Mouse (Mus musculus): Measurements from ENCODE around the gene Krtap5-3. TPM values are rescaled to one million over a fixed set of nuclear protein-coding genes. Genes with fewer than 3 reads are reported as not detected.
"Not testable (repeated sequence)": the region's sequence is repeated elsewhere in the genome, so short reads cannot be mapped to it uniquely, and the experiment has no call there.

The Krtap5-3 gene
- not detected in 2 replicates for polyA plus RNA-seq (2015; fragmentation: Nextera tagmentation; extraction: Ambion mirVana)

GRCm38 (mm10) chr7:142201064-142201463 is at the start of gene Krtap5-3:
Gene Krtap5-3 (plus strand): TSS chr7:142201364.
- Histone ChIP-seq H3K4me3 (replicated peaks) (no peak within 1 kb of the TSS), H3K27ac (replicated peaks) (no peak within 1 kb of the TSS), H3K9me3 (replicated peaks) (no peaks in the 10 kb centered on the region), H3K36me3 (no peaks in the 10 kb centered on the region), H3K4me1 (no peaks in the 10 kb centered on the region), H3K4me2 (no peak within 1 kb of the TSS), H3K27me3 (replicated peaks) (no peaks in the 10 kb centered on the region), H3K9ac (replicated peaks) (no peak within 1 kb of the TSS)
- 80% methylated on average over 1 of the region's 1 CpGs for WGBS
- ATAC-seq (ENCODE audit: low FRiP score): no peak

GRCm38 (mm10) chr7:142152191-142152590 is 49.0 kb upstream of the Krtap5-3 start:
- Histone ChIP-seq H3K9ac (replicated peaks) (no peak overlapping the region), H3K4me1 (no peaks in the 10 kb centered on the region), H3K9me3 (replicated peaks) (no peaks in the 10 kb centered on the region), H3K4me2 (no peak overlapping the region), H3K27me3 (replicated peaks) (no peaks in the 10 kb centered on the region), H3K36me3 (no peaks in the 10 kb centered on the region), H3K4me3 (replicated peaks) (no peak overlapping the region), H3K27ac (replicated peaks) (no peak overlapping the region)
- 88% methylated on average over 4 of the region's 4 CpGs for WGBS
- ATAC-seq (ENCODE audit: low FRiP score): no peak

GRCm38 (mm10) chr7:142155308-142155707 is 45.9 kb upstream of the Krtap5-3 start:
- WGBS: 68% methylated on average over 1 of the region's 1 CpGs
- no peaks in the 10 kb centered on the region for H3K36me3 ChIP-seq
- no peaks in the 10 kb centered on the region for H3K27me3 ChIP-seq (replicated peaks)
- no peaks in the 10 kb centered on the region for H3K9me3 ChIP-seq (replicated peaks)
- H3K4me1 ChIP-seq: no peaks in the 10 kb centered on the region
- H3K27ac ChIP-seq (replicated peaks): no peak overlapping the region
- H3K9ac ChIP-seq (replicated peaks): no peak overlapping the region
- no peak for ATAC-seq (ENCODE audit: low FRiP score)
- H3K4me3 ChIP-seq (replicated peaks): no peak overlapping the region
- H3K4me2 ChIP-seq: no peak overlapping the region

- H3K27ac ChIP-seq (replicated peaks); ATAC-seq (ENCODE audit: low FRiP score); H3K36me3 ChIP-seq; H3K9me3 ChIP-seq (replicated peaks); H3K4me3 ChIP-seq (replicated peaks); H3K4me2 ChIP-seq; H3K9ac ChIP-seq (replicated peaks); H3K4me1 ChIP-seq; H3K27me3 ChIP-seq (replicated peaks): not testable (repeated sequence)
- 65% methylated on average over 2 of the region's 2 CpGs for WGBS
Measured at GRCm38 (mm10) chr7:142157013-142157412, 44.2 kb upstream of the Krtap5-3 start, which contains the start of gene Gm29735. Gene Gm29735 (minus strand): TSS chr7:142157113.

- Histone ChIP-seq H3K4me2 (no peak overlapping the region), H3K9ac (replicated peaks) (no peak overlapping the region), H3K9me3 (replicated peaks) (no peaks in the 10 kb centered on the region), H3K4me3 (replicated peaks) (no peak overlapping the region), H3K27ac (replicated peaks) (no peak overlapping the region), H3K27me3 (replicated peaks) (no peaks in the 10 kb centered on the region), H3K36me3 (no peaks in the 10 kb centered on the region), H3K4me1 (no peaks in the 10 kb centered on the region)
- no peak for ATAC-seq (ENCODE audit: low FRiP score)
- WGBS: 93% methylated on average over 3 of the region's 3 CpGs
Measured at GRCm38 (mm10) chr7:142159366-142159765, 41.8 kb upstream of the Krtap5-3 start.

- not testable (repeated sequence) for H3K27ac ChIP-seq (replicated peaks); H3K9me3 ChIP-seq (replicated peaks); H3K9ac ChIP-seq (replicated peaks); H3K36me3 ChIP-seq; H3K4me3 ChIP-seq (replicated peaks); H3K4me1 ChIP-seq; H3K4me2 ChIP-seq; H3K27me3 ChIP-seq (replicated peaks); ATAC-seq (ENCODE audit: low FRiP score)
Measured at GRCm38 (mm10) chr7:142165639-142166038, 35.5 kb upstream of the Krtap5-3 start, which contains the start of gene Gm4553. Gene Gm4553 (minus strand): TSS chr7:142165739.

GRCm38 (mm10) chr7:142169836-142170235 is 31.3 kb upstream of the Krtap5-3 start:
- Histone ChIP-seq H3K9me3 (replicated peaks) (no peaks in the 10 kb centered on the region), H3K9ac (replicated peaks) (no peak overlapping the region), H3K4me2 (no peak overlapping the region), H3K36me3 (no peaks in the 10 kb centered on the region), H3K27me3 (replicated peaks) (no peaks in the 10 kb centered on the region), H3K4me3 (replicated peaks) (no peak overlapping the region), H3K4me1 (no peaks in the 10 kb centered on the region), H3K27ac (replicated peaks) (no peak overlapping the region)
- WGBS: 51% methylated on average over 3 of the region's 3 CpGs
- no peak for ATAC-seq (ENCODE audit: low FRiP score)

GRCm38 (mm10) chr7:142175905-142176304 is 25.3 kb upstream of the Krtap5-3 start, which contains the start of gene Krtap5-2:
Gene Krtap5-2 (minus strand): TSS chr7:142176005.
- not testable (repeated sequence) for H3K4me2 ChIP-seq; H3K27me3 ChIP-seq (replicated peaks); H3K4me3 ChIP-seq (replicated peaks); H3K36me3 ChIP-seq; H3K4me1 ChIP-seq; H3K9me3 ChIP-seq (replicated peaks); H3K9ac ChIP-seq (replicated peaks); ATAC-seq (ENCODE audit: low FRiP score); H3K27ac ChIP-seq (replicated peaks)

- Histone ChIP-seq H3K27ac (replicated peaks) (no peak overlapping the region), H3K4me2 (no peak overlapping the region), H3K4me3 (replicated peaks) (no peak overlapping the region), H3K9me3 (replicated peaks) (no peaks in the 10 kb centered on the region), H3K36me3 (no peaks in the 10 kb centered on the region), H3K9ac (replicated peaks) (no peak overlapping the region), H3K27me3 (replicated peaks) (no peaks in the 10 kb centered on the region), H3K4me1 (no peaks in the 10 kb centered on the region)
- WGBS: 84% methylated on average over 1 of the region's 1 CpGs
- ATAC-seq (ENCODE audit: low FRiP score): no peak
Measured at GRCm38 (mm10) chr7:142178685-142179084, 22.5 kb upstream of the Krtap5-3 start.

- ATAC-seq (ENCODE audit: low FRiP score): no peak
- 67% methylated on average over 1 of the region's 1 CpGs for WGBS
Measured at GRCm38 (mm10) chr7:142181021-142181420, 20.1 kb upstream of the Krtap5-3 start.

GRCm38 (mm10) chr7:142188156-142188555 is 13.0 kb upstream of the Krtap5-3 start:
- H3K9me3 ChIP-seq (replicated peaks): no peaks in the 10 kb centered on the region
- ATAC-seq (ENCODE audit: low FRiP score): no peak
- H3K9ac ChIP-seq (replicated peaks): no peak overlapping the region
- H3K27me3 ChIP-seq (replicated peaks): no peaks in the 10 kb centered on the region
- 75% methylated on average over 2 of the region's 2 CpGs for WGBS
- no peak overlapping the region for H3K4me2 ChIP-seq
- H3K4me3 ChIP-seq (replicated peaks): no peak overlapping the region
- no peaks in the 10 kb centered on the region for H3K4me1 ChIP-seq
- no peak overlapping the region for H3K27ac ChIP-seq (replicated peaks)
- no peaks in the 10 kb centered on the region for H3K36me3 ChIP-seq

More at GRCm38 (mm10) chr7:142181021-142181420, 20.1 kb upstream of the Krtap5-3 start:
- no peaks in the 10 kb centered on the region for H3K4me1 ChIP-seq
- no peak overlapping the region for H3K9ac ChIP-seq (replicated peaks)
- no peaks in the 10 kb centered on the region for H3K36me3 ChIP-seq
- no peak overlapping the region for H3K4me2 ChIP-seq
- H3K27me3 ChIP-seq (replicated peaks): no peaks in the 10 kb centered on the region
- no peaks in the 10 kb centered on the region for H3K9me3 ChIP-seq (replicated peaks)
- H3K27ac ChIP-seq (replicated peaks): no peak overlapping the region
- H3K4me3 ChIP-seq (replicated peaks): no peak overlapping the region

- 55% methylated on average over 2 of the region's 2 CpGs for WGBS
- H3K4me2 ChIP-seq: no peak within 1 kb of the TSS
- no peak within 1 kb of the TSS for H3K9ac ChIP-seq (replicated peaks)
- H3K27me3 ChIP-seq (replicated peaks): no peaks in the 10 kb centered on the region
- H3K4me1 ChIP-seq: no peaks in the 10 kb centered on the region
- no peak within 1 kb of the TSS for H3K27ac ChIP-seq (replicated peaks)
- H3K36me3 ChIP-seq: no peaks in the 10 kb centered on the region
- ATAC-seq (ENCODE audit: low FRiP score): no peak
- no peak within 1 kb of the TSS for H3K4me3 ChIP-seq (replicated peaks)
- no peaks in the 10 kb centered on the region for H3K9me3 ChIP-seq (replicated peaks)
Measured at GRCm38 (mm10) chr7:142190289-142190688, 10.9 kb upstream of the Krtap5-3 start, which contains the start of gene Gm10153. Gene Gm10153 (minus strand): TSS chr7:142190389.

- Histone ChIP-seq H3K27ac (replicated peaks) (no peak overlapping the region), H3K9ac (replicated peaks) (no peak overlapping the region), H3K27me3 (replicated peaks) (no peaks in the 10 kb centered on the region), H3K4me2 (no peak overlapping the region), H3K9me3 (replicated peaks) (no peaks in the 10 kb centered on the region), H3K4me3 (replicated peaks) (no peak overlapping the region), H3K4me1 (no peaks in the 10 kb centered on the region), H3K36me3 (no peaks in the 10 kb centered on the region)
- 83% methylated on average over 2 of the region's 2 CpGs for WGBS
- no peak for ATAC-seq (ENCODE audit: low FRiP score)
Measured at GRCm38 (mm10) chr7:142198748-142199147, 2.4 kb upstream of the Krtap5-3 start.
